Mouse (Mus musculus) CH12.LX (cell line): ENCODE data around the gene Gm14214. TPM values are rescaled to one million over a fixed set of nuclear protein-coding genes. Genes with fewer than 3 reads are reported as not detected.

Source experiments
- DNase-seq: peaks from one replicate; pipeline ENCODE4 v3.0.0-alpha.2; 2013; ENCODE audit errors: extremely low read depth
- H3K27ac ChIP-seq: 2 replicates; pipeline ENCODE4 v1.5.1; 2012; ENCODE audit warnings: low read depth, mild to moderate bottlenecking, control low read depth, moderate library complexity; ENCODE audit not compliant: insufficient read depth
- H3K27me3 ChIP-seq: replicated peaks from 2 replicates; pipeline ENCODE3; 2012; ENCODE audit warnings: inconsistent platforms
- H3K36me3 ChIP-seq, 2 experiments: replicated peaks in 1 of 2; 2 replicates each; pipeline versions ENCODE3 to v1.6.1; 2012; ENCODE audit warnings: inconsistent platforms in 1 of 2, low read length in 1 of 2, mild to moderate bottlenecking in 1 of 2, mixed read lengths in 1 of 2, moderate library complexity in 1 of 2; ENCODE audit not compliant: control insufficient read depth in 1 of 2, insufficient read depth in 1 of 2
- H3K4me1 ChIP-seq, 2 experiments: 2 replicates each; pipeline ENCODE4 v1.6.1; 2012; ENCODE audit warnings: inconsistent platforms in 1 of 2, moderate library complexity in 1 of 2; ENCODE audit not compliant: insufficient read depth in 2 of 2, control insufficient read depth in 1 of 2
- H3K4me2 ChIP-seq: 2 replicates; pipeline ENCODE4 v1.6.1; 2012; ENCODE audit warnings: low read depth, mild to moderate bottlenecking, control low read depth; ENCODE audit not compliant: poor library complexity, insufficient read depth, severe bottlenecking
- H3K4me3 ChIP-seq, 3 experiments: fragments of 150-350 bp in 1 of 3; sonication (generic) in 1 of 3; replicated peaks in 1 of 3; 2 replicates each; pipeline versions ENCODE3 to v1.5.1; 2011 to 2012; ENCODE audit warnings: low read depth in 2 of 3, low read length in 2 of 3, mild to moderate bottlenecking in 2 of 3, moderate library complexity in 2 of 3, control low read depth in 1 of 3, improper control_type of control experiment in 1 of 3, inconsistent platforms in 1 of 3, mixed read lengths in 1 of 3; ENCODE audit not compliant: poor library complexity in 1 of 3
- H3K79me2 ChIP-seq: replicated peaks from 2 replicates; pipeline ENCODE4 v1.6.1; 2012; ENCODE audit warnings: mild to moderate bottlenecking, moderate library complexity; ENCODE audit not compliant: control insufficient read depth, poor library complexity, insufficient read depth, severe bottlenecking; ENCODE audit errors: extremely low read depth
- H3K9ac ChIP-seq: 2 replicates; pipeline ENCODE4 v1.6.1; 2012; ENCODE audit warnings: low read depth, mild to moderate bottlenecking, control low read depth, moderate library complexity; ENCODE audit not compliant: insufficient read depth
- H3K9me3 ChIP-seq: replicated peaks from 2 replicates; pipeline ENCODE3; 2012; ENCODE audit warnings: low read length, inconsistent platforms, mixed read lengths
- BHLHE40 ChIP-seq: IDR thresholded peaks from 2 replicates; pipeline ENCODE4 v1.6.1; 2011; ENCODE audit warnings: mild to moderate bottlenecking, low read depth, low read length, improper control_type of control experiment
- CHD1 ChIP-seq: IDR thresholded peaks from 2 replicates; pipeline ENCODE4 v1.6.1; 2012; ENCODE audit warnings: low read depth, low read length, improper control_type of control experiment, inconsistent platforms
- CHD2 ChIP-seq: IDR thresholded peaks from 2 replicates; pipeline ENCODE4 v1.6.1; 2011; ENCODE audit warnings: low read length, improper control_type of control experiment
- CTCF ChIP-seq, 2 experiments: IDR thresholded peaks in 1 of 2; conservative IDR thresholded peaks in 1 of 2; 2 replicates each; pipeline ENCODE4 v1.5.1; 2011 to 2012; ENCODE audit warnings: low read depth in 2 of 2, low read length in 2 of 2, improper control_type of control experiment in 1 of 2, inconsistent platforms in 1 of 2, mild to moderate bottlenecking in 1 of 2, moderate library complexity in 1 of 2
- E2F4 ChIP-seq: IDR thresholded peaks from 2 replicates; pipeline ENCODE4 v1.6.1; 2011; ENCODE audit warnings: low read depth, low read length, improper control_type of control experiment; ENCODE audit not compliant: insufficient replicate concordance
- ELF1 ChIP-seq: IDR thresholded peaks from 2 replicates; pipeline ENCODE4 v1.6.1; 2014; ENCODE audit warnings: low read depth, mild to moderate bottlenecking, inconsistent platforms, low read length, improper control_type of control experiment
- EP300 ChIP-seq: IDR thresholded peaks from 2 replicates; pipeline ENCODE4 v1.6.1; 2011; ENCODE audit warnings: low read length, improper control_type of control experiment
- ETS1 ChIP-seq: conservative IDR thresholded peaks from 2 replicates; pipeline ENCODE4 v1.6.1; 2012; ENCODE audit warnings: low read depth, mild to moderate bottlenecking, inconsistent platforms, low read length, improper control_type of control experiment, moderate library complexity
- GABPA ChIP-seq: IDR thresholded peaks from 2 replicates; pipeline ENCODE4 v1.6.1; 2012; ENCODE audit warnings: low read depth, low read length, improper control_type of control experiment, inconsistent platforms; ENCODE audit not compliant: insufficient replicate concordance
- HCFC1 ChIP-seq: IDR thresholded peaks from 2 replicates; pipeline ENCODE4 v1.6.1; 2012; ENCODE audit warnings: low read depth, mild to moderate bottlenecking, inconsistent platforms, low read length, improper control_type of control experiment
- IRF4 ChIP-seq: IDR thresholded peaks from 2 replicates; pipeline ENCODE4 v1.6.1; 2014; ENCODE audit warnings: low read depth, mild to moderate bottlenecking, inconsistent platforms, low read length, improper control_type of control experiment
- JUN ChIP-seq: IDR thresholded peaks from 2 replicates; pipeline ENCODE4 v1.6.1; 2011; ENCODE audit warnings: low read depth, mild to moderate bottlenecking, low read length, improper control_type of control experiment, moderate library complexity; ENCODE audit not compliant: insufficient read depth
- JUND ChIP-seq: conservative IDR thresholded peaks from 2 replicates; pipeline ENCODE4 v1.6.1; 2011; ENCODE audit warnings: low read depth, low read length, improper control_type of control experiment
- KAT2A ChIP-seq: IDR thresholded peaks from 2 replicates; pipeline ENCODE4 v1.6.1; 2012; ENCODE audit warnings: low read length, improper control_type of control experiment, inconsistent platforms; ENCODE audit not compliant: insufficient replicate concordance
- MAFK ChIP-seq: IDR thresholded peaks from 2 replicates; pipeline ENCODE4 v1.6.1; 2011; ENCODE audit warnings: low read length, improper control_type of control experiment; ENCODE audit not compliant: insufficient replicate concordance
- MAX ChIP-seq: IDR thresholded peaks from 2 replicates; pipeline ENCODE4 v1.6.1; 2011; ENCODE audit warnings: low read length, improper control_type of control experiment
- MAZ ChIP-seq: IDR thresholded peaks from 2 replicates; pipeline ENCODE4 v1.6.1; 2012; ENCODE audit warnings: low read depth, mild to moderate bottlenecking, inconsistent platforms, low read length, improper control_type of control experiment, moderate library complexity
- MEF2A ChIP-seq: IDR thresholded peaks from 2 replicates; pipeline ENCODE4 v1.6.1; 2014; ENCODE audit warnings: low read depth, mild to moderate bottlenecking, inconsistent platforms, low read length, improper control_type of control experiment, borderline replicate concordance
- MXI1 ChIP-seq: IDR thresholded peaks from 2 replicates; pipeline ENCODE4 v1.6.1; 2011; ENCODE audit warnings: mild to moderate bottlenecking, low read depth, low read length, improper control_type of control experiment
- MYC ChIP-seq: IDR thresholded peaks from 2 replicates; pipeline ENCODE4 v1.6.1; 2011; ENCODE audit warnings: low read depth, mild to moderate bottlenecking, improper control_type of control experiment, low read length
- NELFE ChIP-seq: IDR thresholded peaks from 2 replicates; pipeline ENCODE4 v1.6.1; 2011; ENCODE audit warnings: low read depth, low read length, improper control_type of control experiment
- NRF1 ChIP-seq: IDR thresholded peaks from 2 replicates; pipeline ENCODE4 v1.6.1; 2014; ENCODE audit warnings: low read depth, mild to moderate bottlenecking, inconsistent platforms, low read length, improper control_type of control experiment, moderate library complexity
- POLR2A ChIP-seq: IDR thresholded peaks from 2 replicates; pipeline ENCODE4 v1.6.1; 2011; ENCODE audit warnings: low read depth, mild to moderate bottlenecking, improper control_type of control experiment, low read length
- POLR2AphosphoS2 ChIP-seq: IDR thresholded peaks from 2 replicates; pipeline ENCODE4 v1.6.1; 2011; ENCODE audit warnings: low read depth, low read length, improper control_type of control experiment
- RAD21 ChIP-seq: IDR thresholded peaks from 2 replicates; pipeline ENCODE4 v1.6.1; 2011; ENCODE audit warnings: low read depth, mild to moderate bottlenecking, low read length, improper control_type of control experiment, moderate library complexity
- RCOR1 ChIP-seq: conservative IDR thresholded peaks from 2 replicates; pipeline ENCODE4 v1.6.1; 2012; ENCODE audit warnings: low read depth, mild to moderate bottlenecking, inconsistent platforms, low read length, improper control_type of control experiment
- SMC3 ChIP-seq: IDR thresholded peaks from 2 replicates; pipeline ENCODE4 v1.6.1; 2011; ENCODE audit warnings: low read depth, low read length, improper control_type of control experiment
- TBP ChIP-seq: conservative IDR thresholded peaks from 2 replicates; pipeline ENCODE4 v1.6.1; 2011; ENCODE audit warnings: low read depth, low read length, improper control_type of control experiment
- TCF12 ChIP-seq: IDR thresholded peaks from 2 replicates; pipeline ENCODE4 v1.6.1; 2014; ENCODE audit warnings: low read depth, mild to moderate bottlenecking, inconsistent platforms, low read length, improper control_type of control experiment
- UBTF ChIP-seq: IDR thresholded peaks from 2 replicates; pipeline ENCODE4 v1.6.1; 2012; ENCODE audit warnings: low read depth, mild to moderate bottlenecking, inconsistent platforms, low read length, improper control_type of control experiment, moderate library complexity
- USF1 ChIP-seq: IDR thresholded peaks from 2 replicates; pipeline ENCODE4 v1.6.1; 2014; ENCODE audit warnings: low read depth, mild to moderate bottlenecking, inconsistent platforms, low read length, improper control_type of control experiment
- USF2 ChIP-seq: conservative IDR thresholded peaks from 2 replicates; pipeline ENCODE4 v1.6.1; 2011; ENCODE audit warnings: low read depth, low read length, improper control_type of control experiment
- ZC3H11A ChIP-seq: IDR thresholded peaks from 2 replicates; pipeline ENCODE4 v1.6.1; 2012; ENCODE audit warnings: low read depth, mild to moderate bottlenecking, inconsistent platforms, low read length, improper control_type of control experiment
- ZKSCAN1 ChIP-seq: IDR thresholded peaks from 2 replicates; pipeline ENCODE4 v1.6.1; 2012; ENCODE audit warnings: low read depth, inconsistent platforms, low read length, improper control_type of control experiment, borderline replicate concordance
- ZMIZ1 ChIP-seq: IDR thresholded peaks from 2 replicates; pipeline ENCODE4 v1.6.1; 2012; ENCODE audit warnings: low read depth, mild to moderate bottlenecking, inconsistent platforms, low read length, improper control_type of control experiment
- ZNF384 ChIP-seq: IDR thresholded peaks from 2 replicates; pipeline ENCODE4 v1.6.1; 2012; ENCODE audit warnings: low read depth, low read length, improper control_type of control experiment, inconsistent platforms
- dilution Hi-C: fragments of 300-500 bp; cut with MboI; formaldehyde crosslinking; loops from 2 replicates; pipeline ENCODE4 v1.14.3; 2020; ENCODE audit warnings: low sequenced_read_pairs; ENCODE audit not compliant: extremely low pct_unique_long_range_greater_than_20kb, extremely low pct_ligation_motif_present
- in situ Hi-C: fragments of 300-500 bp; cut with MboI; formaldehyde crosslinking; loops from 3 replicates; pipeline ENCODE4 v1.14.3; 2019; ENCODE audit warnings: low sequenced_read_pairs, low pct_ligation_motif_present, low pct_unique_long_range_greater_than_20kb, mixed read lengths
- polyA plus RNA-seq: library from polyadenylated mRNA; unstranded; fragments of >175 nt; gene quantifications from 2 replicates; pipeline ENCODE4 v1.2.1, GENCODE M21; 2012; ENCODE audit warnings: low read depth; ENCODE audit not compliant: insufficient read length
- total RNA-seq, 2 experiments: library from RNA; depleted of rRNA; stranded (reverse); fragments of 300-350 nt in 1 of 2; fragments of >200 nt in 1 of 2; gene quantifications; 2 replicates each; pipeline ENCODE4 v1.2.3; 2012 to 2014

Gm14214 gene
- total and polyA plus RNA-seq, 3 experiments = 0.41 TPM; not detected in 2

- no peak for TF ChIP-seq MAZ
- TF ChIP-seq EP300 = peak; percentile 84
- no peak for TF ChIP-seq MXI1
- no peak for TF ChIP-seq USF2
- no peak for TF ChIP-seq UBTF
- TF ChIP-seq ZC3H11A = no peak
- no peak for TF ChIP-seq MAX
- TF ChIP-seq POLR2AphosphoS2 = no peak
- peak; percentile 11; the same call in 1 of the 2 replicates for TF ChIP-seq JUN
These were observed 11.4 kb downstream of the Gm14214 start (continued) for GRCm38 (mm10) chr2:154758454-154758853.

GRCm38 (mm10) chr2:154757691-154758090, 12.1 kb downstream of the Gm14214 start:
- peaks cover 16% of the 10 kb centered on the region for H3K9me3 ChIP-seq
- H3K4me1 ChIP-seq = peaks cover 10 to 45% of the 10 kb centered on the region in 2 experiments
- no peak overlapping the region for H3K4me3 ChIP-seq
- 0 out of 2 replicates have a peak overlapping the region, but pooled peaks have one; percentile 18 for H3K9ac ChIP-seq
- H3K4me2 ChIP-seq = peak overlapping the region; percentile 16; the same call in 1 of the 2 replicates
- no peaks in the 10 kb centered on the region for H3K36me3 ChIP-seq
- DNase-seq = peak; percentile 96
- in situ Hi-C loops (loop anchor here (5.0 kb wide), 1 partner anchor 35 kb away; no protein-coding TSS in a partner anchor), dilution Hi-C loops (no loop called here)
- no peaks in the 10 kb centered on the region for H3K79me2 ChIP-seq
- H3K27ac ChIP-seq = peak overlapping the region; percentile 88
- H3K27me3 ChIP-seq = no peaks in the 10 kb centered on the region
- TF ChIP-seq CTCF (conservative IDR thresholded peaks at IDR 0.05 in 1 of 2, IDR thresholded peaks at IDR 0.05 in 1 of 2; ENCODE audit: low read depth in 2 of 2, low read length in 2 of 2) = no peak
- peak; percentile 98 for TF ChIP-seq EP300
- peak; percentile 88 for TF ChIP-seq JUN
- no peak for TF ChIP-seq USF2
- TF ChIP-seq GABPA = no peak
- TF ChIP-seq HCFC1 = peak; percentile 60
- TF ChIP-seq TBP = peak; percentile 16
- TF ChIP-seq TCF12 = peak; percentile 99
- peak; percentile 70; the same call in 1 of the 2 replicates for TF ChIP-seq KAT2A
- peak; percentile 92 for TF ChIP-seq ZNF384
- peak; percentile 78 for TF ChIP-seq CHD2
- TF ChIP-seq E2F4 = no peak
- TF ChIP-seq NELFE = 0 out of 2 replicates have a peak, but pooled peaks have one; percentile 18
- peak; percentile 67; the same call in 1 of the 2 replicates for TF ChIP-seq MXI1
- peak; percentile 93 for TF ChIP-seq ETS1
- TF ChIP-seq MAFK = peak; percentile 79; the same call in 1 of the 2 replicates
- no peak for TF ChIP-seq POLR2A
- TF ChIP-seq IRF4 = peak; percentile 100
- no peak for TF ChIP-seq ZMIZ1
- TF ChIP-seq CHD1 = no peak
- peak; percentile 75 for TF ChIP-seq MYC
- peak; percentile 96 for TF ChIP-seq MEF2A
- no peak for TF ChIP-seq USF1
- TF ChIP-seq JUND = peak; percentile 93
- 0 out of 2 replicates have a peak, but pooled peaks have one; percentile 18 for TF ChIP-seq NRF1
- peak; percentile 92 for TF ChIP-seq MAZ
- peak; percentile 11 for TF ChIP-seq RAD21
- TF ChIP-seq BHLHE40 = peak; percentile 95
- no peak for TF ChIP-seq ZKSCAN1
- TF ChIP-seq ZC3H11A = no peak
- peak; percentile 96 for TF ChIP-seq RCOR1
- TF ChIP-seq MAX = peak; percentile 80
- no peak for TF ChIP-seq POLR2AphosphoS2
- TF ChIP-seq SMC3 = no peak; the same call in 1 of the 2 replicates
- TF ChIP-seq ELF1 = peak; percentile 47; the same call in 1 of the 2 replicates
